Mouse (Mus musculus) C2C12 (cell line): ENCODE data around the gene Hsbp1. TPM values are rescaled to one million over a fixed set of nuclear protein-coding genes. Genes with fewer than 3 reads are reported as not detected.
A peak's percentile ranks its signal among the peaks of the same experiment; 100 is the strongest.

Experiments
- H3K27me3 ChIP-seq: one replicate; pipeline ENCODE4 v1.6.1; 2011; ENCODE audit not compliant: control insufficient read depth, insufficient read depth, insufficient read length
- H3K36me3 ChIP-seq: one replicate; pipeline ENCODE4 v1.6.1; 2011; ENCODE audit not compliant: control insufficient read depth, insufficient read depth
- H3K4me3 ChIP-seq: one replicate; pipeline ENCODE4 v1.5.1; 2011; ENCODE audit warnings: mild to moderate bottlenecking, control low read depth; ENCODE audit not compliant: poor library complexity, insufficient read depth, severe bottlenecking
- H3K79me2 ChIP-seq: one replicate; pipeline ENCODE4 v1.6.1; 2011; ENCODE audit not compliant: control insufficient read depth, insufficient read depth
- H3K79me3 ChIP-seq: one replicate; pipeline ENCODE4 v1.6.1; 2011; ENCODE audit warnings: low read depth, control low read depth
- H3ac ChIP-seq: one replicate; pipeline ENCODE3; 2011; ENCODE audit warnings: low read depth; ENCODE audit not compliant: control insufficient read depth, insufficient read length
- CEBPB ChIP-seq: IDR thresholded peaks from one replicate; pipeline ENCODE4 v1.6.1; 2011; ENCODE audit warnings: low read depth, mild to moderate bottlenecking, control low read depth, moderate library complexity
- CTCF ChIP-seq: IDR thresholded peaks from one replicate; pipeline ENCODE4 v1.5.1; 2011; ENCODE audit not compliant: control insufficient read depth, insufficient read depth, insufficient read length
- FOSL1 ChIP-seq: IDR thresholded peaks from one replicate; pipeline ENCODE4 v1.8.0; 2011; ENCODE audit warnings: mild to moderate bottlenecking, low read length; ENCODE audit not compliant: poor library complexity, insufficient read depth, severe bottlenecking
- MAX ChIP-seq: IDR thresholded peaks from one replicate; pipeline ENCODE4 v1.6.1; 2011; ENCODE audit warnings: mild to moderate bottlenecking, control low read depth
- MYOD1 ChIP-seq: IDR thresholded peaks from one replicate; pipeline ENCODE4 v1.6.1; 2011; ENCODE audit warnings: low read depth; ENCODE audit not compliant: control insufficient read depth, insufficient read length
- MYOG ChIP-seq: IDR thresholded peaks from one replicate; pipeline ENCODE4 v1.6.1; 2011; ENCODE audit not compliant: control insufficient read depth, insufficient read length; ENCODE audit errors: extremely low read depth
- USF1 ChIP-seq: IDR thresholded peaks from one replicate; pipeline ENCODE4 v1.6.1; 2011; ENCODE audit warnings: low read depth, mild to moderate bottlenecking, control low read depth, moderate library complexity
- polyA plus RNA-seq: library from polyadenylated mRNA; unstranded; fragments of >200 nt; fragmentation: generic; extraction: Trizol; gene quantifications from one replicate; pipeline ENCODE4 v1.2.1, GENCODE M21; 2012; ENCODE audit warnings: missing spikeins

Hsbp1 gene
- polyA plus RNA-seq, 1 experiment: 135 TPM

DNA sequence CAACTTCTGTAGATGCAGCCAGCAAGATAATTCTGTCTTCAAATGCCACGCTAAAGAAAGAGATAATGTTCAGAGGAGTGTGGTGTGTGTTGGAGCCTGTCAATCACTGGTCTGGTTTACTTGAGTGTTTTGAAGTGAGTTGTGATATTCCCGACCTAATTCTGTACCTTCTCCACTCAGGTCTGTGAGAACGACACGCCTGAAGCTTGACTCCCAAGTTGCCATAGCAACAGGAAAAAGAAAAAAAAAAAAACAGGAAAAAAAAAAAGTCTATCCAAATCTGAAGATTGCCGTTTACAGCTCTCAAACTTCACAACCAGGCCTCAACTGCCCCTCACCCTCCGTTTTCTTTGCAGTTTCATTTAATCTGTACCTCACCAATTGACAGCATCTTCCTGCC, 21.1 kb upstream of the Hsbp1 start:
- no peak for TF ChIP-seq FOSL1
- Histone ChIP-seq H3K27me3 (peaks cover 5% of the 10 kb centered on the region), H3ac (no peak overlapping the region), H3K4me3 (no peak overlapping the region), H3K36me3 (no peaks in the 10 kb centered on the region), H3K79me2 (no peaks in the 10 kb centered on the region), H3K79me3 (no peaks in the 10 kb centered on the region)

DNA sequence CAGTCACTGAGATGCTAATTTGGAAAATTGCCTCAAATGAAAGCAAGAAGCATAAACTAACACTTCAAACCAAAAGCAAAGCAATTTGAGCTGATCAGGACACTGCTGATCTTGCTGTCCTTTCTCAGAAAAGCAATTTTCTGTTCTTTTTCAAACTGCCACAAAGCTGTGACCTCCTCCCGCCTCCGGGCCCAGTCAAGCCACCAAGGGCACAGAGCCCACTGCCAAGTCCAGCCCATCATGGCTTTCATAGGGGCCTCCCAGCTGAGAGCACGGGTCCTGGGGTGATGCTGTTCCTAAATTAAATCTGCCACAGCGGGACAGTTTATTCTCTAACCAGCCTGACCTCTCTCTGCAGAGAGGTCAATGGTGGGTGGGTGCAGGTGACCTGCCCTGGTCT, 4.7 kb upstream of the Hsbp1 start:
- Histone ChIP-seq H3K27me3 (peaks cover 6% of the 10 kb centered on the region), H3K79me2 (peaks cover 2% of the 10 kb centered on the region), H3K79me3 (no peaks in the 10 kb centered on the region), H3ac (no peak overlapping the region), H3K36me3 (no peaks in the 10 kb centered on the region), H3K4me3 (no peak overlapping the region)
- no peak for TF ChIP-seq USF1
- no peak for TF ChIP-seq CTCF
- no peak for TF ChIP-seq CEBPB

DNA sequence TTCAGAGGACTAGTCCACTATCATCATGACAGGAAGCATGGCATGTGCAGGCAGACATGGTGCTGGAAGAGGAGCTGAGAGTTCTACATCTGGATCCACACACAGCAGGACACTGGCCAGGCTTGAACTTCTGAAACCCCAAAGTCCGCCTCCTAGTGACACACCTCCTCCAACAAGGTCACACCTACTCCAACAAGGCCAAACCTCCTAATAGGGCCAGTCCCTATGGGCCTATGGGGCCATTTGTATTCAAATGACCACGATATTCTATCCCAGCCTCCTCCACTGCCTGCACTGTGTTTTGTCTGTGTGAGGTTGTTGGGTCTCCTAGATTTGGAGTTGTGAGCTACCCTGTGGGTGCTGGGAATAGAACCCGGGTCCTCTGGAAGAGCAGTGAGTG, 682 bp upstream of the Hsbp1 start:
- TF ChIP-seq MAX: no peak
- no peak for TF ChIP-seq FOSL1
- no peak for TF ChIP-seq CEBPB
- no peak for TF ChIP-seq MYOD1
- no peak for TF ChIP-seq MYOG
- no peak for TF ChIP-seq CTCF
- TF ChIP-seq USF1: no peak
- Histone ChIP-seq H3ac (no peak overlapping the region), H3K79me3 (peaks cover 7% of the 10 kb centered on the region), H3K36me3 (peaks cover 24% of the 10 kb centered on the region), H3K4me3 (no peak overlapping the region), H3K79me2 (peaks cover 14% of the 10 kb centered on the region), H3K27me3 (peaks cover 6% of the 10 kb centered on the region)

DNA sequence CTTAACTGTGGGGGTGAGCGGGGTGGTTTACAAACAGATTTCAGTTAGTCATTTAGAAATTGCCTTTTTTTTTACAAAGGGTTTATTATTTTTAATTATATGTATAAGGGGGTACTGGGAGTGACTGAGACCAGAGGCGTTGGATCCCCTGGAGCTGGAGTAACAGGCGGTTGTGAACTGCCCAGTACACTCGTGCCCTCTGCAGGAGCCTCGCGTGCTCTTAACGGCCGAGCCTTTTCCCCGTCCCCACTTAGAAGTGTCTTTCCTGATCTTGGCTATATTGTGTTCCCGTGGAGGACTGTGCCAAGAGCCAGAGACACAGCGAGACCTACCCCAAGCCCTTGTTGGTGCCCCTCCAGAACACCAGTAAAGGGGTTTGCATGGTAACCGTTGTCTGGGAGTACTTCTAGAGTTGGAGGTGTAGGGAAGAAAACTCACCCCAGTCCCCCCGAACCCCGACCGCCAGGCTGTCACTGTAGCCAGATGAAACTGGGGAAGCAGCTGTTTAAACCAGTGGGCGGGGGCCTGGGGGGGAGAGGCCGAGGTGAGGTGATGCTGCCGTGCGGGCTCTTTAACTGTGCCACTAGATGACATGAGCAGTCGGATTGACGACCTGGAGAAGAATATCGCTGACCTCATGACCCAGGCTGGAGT, 868 bp downstream of the Hsbp1 start:
- TF ChIP-seq MYOG (no peak), USF1 (no peak), FOSL1 (no peak)
- H3K4me3 ChIP-seq: peak overlapping the region; percentile 95
- H3K79me3 ChIP-seq: peaks cover 7% of the 10 kb centered on the region
- peaks cover 36% of the 10 kb centered on the region for H3K36me3 ChIP-seq
- peaks cover 14% of the 10 kb centered on the region for H3K79me2 ChIP-seq
- peak overlapping the region; percentile 95 for H3ac ChIP-seq
- H3K27me3 ChIP-seq: no peaks in the 10 kb centered on the region

DNA sequence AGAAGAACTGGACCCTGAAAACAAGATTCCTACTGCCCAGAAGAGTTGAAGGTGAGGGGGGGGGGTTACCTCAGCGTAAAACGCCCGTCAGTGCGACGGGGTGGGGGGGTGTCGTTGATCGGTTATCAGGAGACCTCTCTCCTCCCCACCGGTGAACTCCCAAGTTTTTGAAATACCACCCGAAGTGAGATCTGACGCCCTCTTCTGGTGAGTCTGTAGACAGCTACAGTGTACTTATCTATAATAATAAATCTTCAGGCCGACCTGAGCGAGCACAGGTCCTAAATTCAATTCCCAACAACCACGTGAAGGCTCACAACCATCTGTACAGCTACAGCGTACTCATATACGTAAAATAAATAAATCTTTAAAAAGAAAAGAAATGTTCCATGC, 1.4 kb downstream of the Hsbp1 start:
- Histone ChIP-seq H3ac (no peak overlapping the region), H3K4me3 (no peak overlapping the region)

DNA sequence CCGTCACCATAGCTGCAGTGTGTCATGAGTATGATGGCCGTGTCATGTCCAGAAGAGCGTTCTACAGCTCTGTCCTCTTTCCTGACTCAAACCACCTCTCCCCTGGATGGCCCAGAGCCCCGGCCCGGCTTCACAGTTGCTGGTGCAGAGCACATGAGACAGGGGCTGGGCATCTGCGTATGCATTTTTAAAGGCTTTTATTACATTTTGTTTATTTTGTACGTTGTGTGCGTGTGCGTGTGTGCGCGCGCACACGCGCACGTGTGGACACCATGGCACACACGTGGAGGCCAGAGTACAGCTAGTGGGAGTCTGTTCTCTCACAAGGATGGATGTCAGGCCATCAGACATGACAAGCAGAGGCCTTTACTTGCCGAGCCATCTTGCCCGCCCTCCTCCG, 7.4 kb downstream of the Hsbp1 start:
- Histone ChIP-seq H3K79me3 (no peaks in the 10 kb centered on the region), H3K27me3 (no peaks in the 10 kb centered on the region), H3ac (no peak overlapping the region), H3K4me3 (no peak overlapping the region), H3K79me2 (no peaks in the 10 kb centered on the region), H3K36me3 (peaks cover 31% of the 10 kb centered on the region)
- TF ChIP-seq CEBPB (no peak), FOSL1 (no peak), USF1 (no peak), MYOG (no peak), MAX (no peak), MYOD1 (no peak), CTCF (no peak)

More for the DNA sequence above, 1.4 kb downstream of the Hsbp1 start:
- H3K79me2 ChIP-seq: peaks cover 14% of the 10 kb centered on the region
- no peaks in the 10 kb centered on the region for H3K27me3 ChIP-seq
- H3K36me3 ChIP-seq: peaks cover 36% of the 10 kb centered on the region
- TF ChIP-seq MAX (no peak), CTCF (no peak), MYOD1 (no peak), CEBPB (no peak), MYOG (no peak), FOSL1 (no peak), USF1 (no peak)
- H3K79me3 ChIP-seq: peaks cover 7% of the 10 kb centered on the region
